Mouse (Mus musculus) bone marrow, adult 2 months (tissue): Measurements from ENCODE around the gene Carmil2. TPM values are rescaled to one million over a fixed set of nuclear protein-coding genes. Genes with fewer than 3 reads are reported as not detected.

Experiments
- H3K27ac ChIP-seq: fragments of 200-500 bp; 2 replicates; pipeline ENCODE4 v1.5.1; 2012; ENCODE audit warnings: low read depth, mild to moderate bottlenecking, control low read depth, inconsistent platforms, low read length; ENCODE audit not compliant: control insufficient read depth, poor library complexity, insufficient read depth
- H3K4me1 ChIP-seq: fragments of 200-500 bp; 2 replicates; pipeline ENCODE4 v1.6.1; 2011; ENCODE audit warnings: low read length; ENCODE audit not compliant: control insufficient read depth, insufficient read depth
- H3K4me3 ChIP-seq: fragments of 200-500 bp; replicated peaks from 2 replicates; pipeline ENCODE3; 2011; ENCODE audit warnings: mild to moderate bottlenecking, low read depth, low read length, control low read depth; ENCODE audit not compliant: control insufficient read depth
- CTCF ChIP-seq: fragments of 200-500 bp; IDR thresholded peaks from 2 replicates; pipeline ENCODE4 v1.5.1; 2011; ENCODE audit warnings: low read length, control low read depth; ENCODE audit not compliant: control insufficient read depth, insufficient read depth
- POLR2A ChIP-seq: fragments of 200-500 bp; IDR thresholded peaks from 2 replicates; pipeline ENCODE4 v1.6.1; 2011; ENCODE audit warnings: low read depth, mild to moderate bottlenecking, control low read depth, low read length, borderline replicate concordance; ENCODE audit not compliant: control insufficient read depth
- WGBS: fragments of 180-500 bp; shearing (Covaris S2); methylation state at CpG from one replicate; pipeline ENCODE4 v1.1.7; 2018; 5-methylcytosine and 5-hydroxymethylcytosine counted together
- polyA plus RNA-seq: library from polyadenylated mRNA; stranded (reverse); fragments of >200 nt; gene quantifications from 2 replicates; pipeline ENCODE4 v1.2.4, GENCODE M21; 2011; ENCODE audit warnings: low replicate concordance; ENCODE audit not compliant: missing spikeins, insufficient read depth, insufficient read length

The Carmil2 gene
- polyA plus RNA-seq, 1 experiment: 42.6 TPM

GRCm38 (mm10) chr8:105700566-105700965 is 14.5 kb downstream of the Carmil2 start:
- peak overlapping the region; percentile 89 for H3K4me3 ChIP-seq
- peak overlapping the region; percentile 80 for H3K27ac ChIP-seq
- no peak; the same call in 1 of the 2 replicates for TF ChIP-seq CTCF
- TF ChIP-seq POLR2A: no peak
- H3K4me1 ChIP-seq: peaks cover 1% of the 10 kb centered on the region; the same call in 1 of the 2 replicates
- under 1% methylated on average over 21 of the region's 21 CpGs for WGBS

GRCm38 (mm10) chr8:105700966-105701824 is 15.1 kb downstream of the Carmil2 start, which contains the start of the genes Acd and Pard6a:
TSS of gene Acd (minus strand) at chr8:105701102.
TSS of gene Pard6a (plus strand) at chr8:105701148.
- Histone ChIP-seq H3K4me3 (peak within 1 kb of the TSS; percentile 89), H3K4me1 (peaks cover 1% of the 10 kb centered on the region; the same call in 1 of the 2 replicates), H3K27ac (peak within 1 kb of the TSS; percentile 80)
- peak; percentile 63; the same call in 1 of the 2 replicates for TF ChIP-seq POLR2A
- TF ChIP-seq CTCF: no peak
- WGBS: under 1% methylated on average over 60 of the region's 60 CpGs

GRCm38 (mm10) chr8:105702001-105702401 is 15.9 kb downstream of the Carmil2 start:
- TF ChIP-seq CTCF (no peak), POLR2A (no peak)
- Histone ChIP-seq H3K27ac (peak overlapping the region; percentile 7), H3K4me3 (peak overlapping the region; percentile 50), H3K4me1 (peaks cover 4% of the 10 kb centered on the region; the same call in 1 of the 2 replicates)
- 86% methylated on average over 18 of the region's 18 CpGs for WGBS

- H3K4me3 ChIP-seq: no peak overlapping the region
- TF ChIP-seq CTCF (no peak), POLR2A (no peak)
- peaks cover 6% of the 10 kb centered on the region; the same call in 1 of the 2 replicates for H3K4me1 ChIP-seq
- no peak overlapping the region for H3K27ac ChIP-seq
- 94% methylated on average over 24 of the region's 24 CpGs for WGBS
Measured at GRCm38 (mm10) chr8:105702731-105703415, 16.8 kb downstream of the Carmil2 start.

- Histone ChIP-seq H3K27ac (no peak overlapping the region), H3K4me1 (peaks cover 7% of the 10 kb centered on the region; the same call in 1 of the 2 replicates), H3K4me3 (no peak overlapping the region)
- WGBS: 94% methylated on average over 34 of the region's 34 CpGs
- TF ChIP-seq CTCF (no peak), POLR2A (no peak)
Measured at GRCm38 (mm10) chr8:105704146-105704812, 18.2 kb downstream of the Carmil2 start.

GRCm38 (mm10) chr8:105704955-105705354 is 18.9 kb downstream of the Carmil2 start:
- Histone ChIP-seq H3K4me3 (no peak overlapping the region), H3K27ac (no peak overlapping the region), H3K4me1 (peaks cover 7% of the 10 kb centered on the region; the same call in 1 of the 2 replicates)
- TF ChIP-seq POLR2A (no peak), CTCF (no peak)
- WGBS: 84% methylated on average over 6 of the region's 6 CpGs

GRCm38 (mm10) chr8:105706426-105706825 is 20.4 kb downstream of the Carmil2 start:
- H3K4me1 ChIP-seq: peaks cover 7% of the 10 kb centered on the region; the same call in 1 of the 2 replicates
- 86% methylated on average over 12 of the region's 12 CpGs for WGBS
- TF ChIP-seq POLR2A: no peak
- H3K4me3 ChIP-seq: no peak overlapping the region
- H3K27ac ChIP-seq: no peak overlapping the region
